Mouse (Mus musculus): ENCODE measurements at regions not wholly inside any gene's neighbourhood (a gene's known extent, or its start where the extent isn't known, plus 50 kb on each side); places are given as distances from the start of the nearest gene placed in this dataset.
A peak's percentile ranks its signal among the peaks of the same experiment; 100 is the strongest.

DNA sequence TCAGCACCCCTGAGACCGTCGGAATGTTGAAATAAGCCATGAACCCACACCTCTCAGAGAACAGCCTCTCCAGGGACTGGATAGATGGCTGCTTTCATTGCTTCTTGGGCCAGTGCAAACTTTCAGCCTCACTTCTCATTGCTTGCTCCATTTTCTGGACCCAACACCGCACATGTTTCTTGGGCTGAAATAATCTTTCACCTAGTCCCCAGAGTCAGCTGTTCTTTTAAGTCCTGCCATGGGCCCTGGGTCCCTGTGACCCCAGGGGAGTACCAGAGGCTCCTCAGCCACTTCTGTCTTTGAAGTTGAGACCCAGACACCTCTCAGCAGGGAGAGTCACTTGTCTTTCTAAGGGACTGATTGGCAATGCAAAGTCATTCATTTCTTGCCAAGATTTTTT is 201.4 kb downstream of the Fndc1 start:
- no peak for DNase-seq

GRCm38 (mm10) chr17:7623392-7623791 is 203.7 kb downstream of the Fndc1 start:
- no peak for DNase-seq

DNA sequence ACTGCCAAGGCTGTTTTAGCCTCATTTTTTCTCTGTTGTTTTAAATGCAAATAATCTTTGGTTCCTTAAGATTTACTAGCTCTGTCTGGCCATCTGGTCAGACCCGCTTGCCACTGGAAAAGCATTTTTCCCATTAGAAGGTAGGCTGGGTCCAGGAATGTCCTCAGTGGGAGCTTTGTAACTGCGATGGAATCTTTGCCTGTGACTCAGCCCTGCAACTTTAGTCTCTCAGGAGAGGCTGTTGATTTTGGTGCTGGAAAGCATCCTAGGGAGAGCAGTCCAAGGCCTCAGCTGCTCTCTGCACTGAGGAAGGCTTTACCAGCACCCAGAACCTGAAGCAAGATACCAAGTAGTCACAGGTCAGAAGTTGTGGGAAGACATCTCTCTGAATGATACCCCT is 205.8 kb downstream of the Fndc1 start:
- no peak for DNase-seq

DNA sequence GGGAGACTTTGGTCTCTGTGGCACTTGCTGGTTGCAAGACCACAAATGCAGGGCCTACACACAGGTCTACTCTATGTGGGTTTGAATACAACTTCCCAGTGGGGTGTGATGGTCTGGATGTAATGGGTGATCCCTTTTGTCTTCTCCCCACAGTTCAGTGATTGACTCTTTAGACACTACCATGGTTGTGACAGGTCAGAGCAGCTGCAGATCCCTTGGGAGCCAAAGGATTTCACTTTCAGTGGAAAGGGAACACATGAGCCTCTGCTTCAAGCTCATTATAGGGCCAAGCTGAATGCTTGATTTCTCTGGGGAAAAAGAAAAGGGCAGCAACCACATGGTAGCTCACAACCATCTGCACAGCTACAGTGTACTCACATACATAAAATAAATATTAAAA is 206.9 kb downstream of the Fndc1 start:
- no peak for DNase-seq

DNA sequence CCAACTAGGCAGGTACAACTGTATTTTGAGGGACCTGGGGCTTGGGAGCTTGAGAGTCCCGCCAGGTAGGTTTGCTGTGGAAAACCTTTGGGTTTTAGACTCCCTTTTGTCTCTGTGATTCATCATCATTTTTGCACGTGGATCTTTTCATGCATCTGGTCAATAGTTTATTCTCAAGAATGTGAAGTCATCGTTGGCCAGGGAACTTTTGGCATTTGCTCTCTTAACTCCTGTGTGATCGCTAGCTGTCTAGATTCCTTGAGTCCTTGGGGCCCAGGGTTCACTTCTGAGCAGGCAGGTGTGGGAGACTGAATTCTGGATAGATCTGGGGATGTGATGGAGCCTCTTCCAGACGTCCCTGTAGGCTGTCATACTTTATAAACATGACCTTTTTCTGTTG is 207.5 kb downstream of the Fndc1 start:
- DNase-seq = no peak

DNA sequence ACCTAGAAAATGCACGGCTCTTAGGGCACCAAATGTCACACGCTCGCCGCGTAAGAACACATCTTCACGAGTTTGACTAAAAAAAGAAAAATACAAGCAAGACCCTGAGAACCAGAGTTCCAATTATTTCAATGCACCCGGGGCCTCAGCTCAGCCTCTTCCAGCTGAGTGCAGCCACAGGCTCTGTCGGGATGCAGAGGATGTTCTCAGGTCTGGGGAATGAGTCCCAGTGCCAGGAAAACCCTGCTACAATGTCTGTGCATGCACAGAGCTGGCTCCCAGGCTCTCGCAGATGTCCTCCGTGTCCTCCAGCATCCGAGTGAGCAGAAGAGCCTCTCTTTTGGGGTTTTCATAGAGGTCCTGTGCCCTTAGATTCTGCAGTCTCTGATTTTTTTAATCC is 219.1 kb downstream of the Fndc1 start:
- DNase-seq = peak; percentile 1

DNA sequence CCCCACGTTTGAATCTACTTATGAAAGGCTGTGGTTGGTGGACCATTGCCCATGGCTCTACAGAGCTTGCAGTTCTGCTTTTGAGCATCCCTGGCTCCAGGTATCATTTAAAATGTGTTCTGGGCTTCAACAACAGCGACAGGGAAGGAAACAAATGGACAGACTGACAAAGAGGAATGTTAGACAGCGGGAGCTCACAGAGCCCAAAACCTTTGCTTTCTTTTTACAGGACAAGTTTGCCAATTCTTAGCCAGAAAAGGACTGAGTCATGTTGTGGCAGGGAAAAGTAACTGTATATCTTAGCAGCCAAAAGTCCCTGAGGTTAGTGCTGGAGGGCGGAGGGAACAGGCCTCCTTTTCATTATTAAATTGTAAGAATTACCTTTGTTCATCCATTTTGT is 219.7 kb downstream of the Fndc1 start:
- DNase-seq = no peak

DNA sequence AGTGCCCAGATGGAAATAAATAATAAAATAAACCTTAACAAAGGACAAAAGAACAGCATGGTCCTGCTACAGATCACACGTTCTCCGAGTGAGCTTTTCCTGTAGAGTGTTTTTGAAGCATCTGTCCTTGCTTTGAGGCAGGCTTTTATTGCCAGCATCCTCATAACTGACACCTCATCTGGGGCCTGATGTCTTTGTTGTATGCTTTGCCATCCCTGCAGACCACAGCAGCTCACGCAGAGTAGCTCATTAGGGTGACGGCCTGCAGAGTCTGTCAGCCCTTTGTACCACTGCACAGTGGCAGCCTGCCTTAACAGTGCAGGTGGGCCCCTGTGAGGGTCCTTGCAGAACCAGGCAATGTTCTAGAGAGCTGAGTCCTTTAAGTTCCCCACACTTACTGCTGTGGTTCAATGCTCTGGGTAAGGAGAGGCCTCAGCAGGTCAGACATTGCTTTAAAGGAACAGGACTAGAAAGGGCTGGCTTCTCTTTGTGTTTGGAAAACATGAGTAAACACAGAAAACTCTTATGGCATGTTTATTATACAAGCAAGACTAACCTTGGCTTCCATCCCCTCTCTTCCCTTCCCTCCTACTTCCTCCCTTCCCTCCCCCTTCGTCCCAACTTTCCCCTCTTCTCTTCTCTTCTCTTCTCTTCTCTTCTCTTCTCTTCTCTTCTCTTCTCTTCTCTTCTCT is 219.7 kb upstream of the Unc93a2 start:
- DNase-seq = no peak

DNA sequence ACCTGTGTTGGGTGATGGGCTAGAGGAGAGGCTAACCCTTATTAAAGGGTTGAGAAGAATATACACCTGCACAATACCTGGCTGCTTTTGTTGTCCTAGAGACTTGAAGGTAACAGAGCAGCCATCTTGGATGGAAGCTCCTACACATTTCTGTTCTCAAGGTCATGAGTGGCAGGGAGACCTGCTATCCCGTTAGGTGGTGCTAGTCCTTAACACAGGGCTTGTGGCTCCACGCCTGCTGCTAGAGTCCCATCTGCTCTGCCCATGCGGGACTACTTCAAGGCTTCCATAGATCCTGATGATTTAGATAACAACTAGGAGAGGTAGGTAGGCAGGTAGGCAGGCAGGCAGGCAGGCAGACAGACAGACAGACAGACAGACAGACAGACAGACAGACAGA is 218.8 kb upstream of the Unc93a2 start:
- DNase-seq = no peak

GRCm38 (mm10) chr17:7600555-7600954 is 215.3 kb upstream of the Unc93a2 start:
- DNase-seq = no peak

DNA sequence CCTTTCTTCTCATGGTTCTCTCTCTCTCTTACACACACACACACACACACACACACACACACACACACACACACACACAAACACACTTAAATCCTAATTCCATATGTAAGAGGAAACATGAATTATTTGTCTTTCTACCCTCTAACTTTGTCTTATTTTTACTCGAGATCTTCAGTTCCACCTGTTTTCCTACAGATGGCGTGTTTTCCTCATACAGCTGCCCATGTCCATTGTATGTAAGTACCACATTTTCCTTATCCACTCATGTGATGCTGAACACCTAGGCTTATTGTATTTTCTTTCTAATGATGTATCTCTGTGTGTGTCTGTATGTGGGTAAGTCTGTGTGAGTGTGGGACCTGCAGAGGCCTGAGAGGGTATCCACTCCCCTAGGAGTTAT is 212.2 kb upstream of the Unc93a2 start:
- no peak for DNase-seq

GRCm38 (mm10) chr17:7594801-7595200 is 209.5 kb upstream of the Unc93a2 start:
- DNase-seq = no peak

DNA sequence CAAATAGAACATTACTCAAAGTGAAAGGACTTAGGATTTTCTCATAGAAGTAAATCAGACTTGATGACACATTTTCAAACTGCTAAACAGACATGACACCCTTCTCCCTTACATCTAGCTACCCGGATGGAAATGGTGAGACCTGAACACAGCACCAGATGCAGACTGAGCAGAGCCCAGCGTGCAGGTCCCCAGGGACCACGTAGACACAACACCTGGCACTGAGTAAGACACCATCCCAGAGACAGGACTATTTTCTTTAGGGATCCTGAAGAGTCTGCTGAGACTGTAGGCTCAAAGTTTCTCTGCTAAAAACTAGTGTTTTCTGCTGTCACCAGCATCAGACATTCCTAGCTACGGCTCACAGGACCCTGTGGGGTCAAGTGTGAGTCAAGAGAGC is 207.2 kb upstream of the Unc93a2 start:
- no peak for DNase-seq

DNA sequence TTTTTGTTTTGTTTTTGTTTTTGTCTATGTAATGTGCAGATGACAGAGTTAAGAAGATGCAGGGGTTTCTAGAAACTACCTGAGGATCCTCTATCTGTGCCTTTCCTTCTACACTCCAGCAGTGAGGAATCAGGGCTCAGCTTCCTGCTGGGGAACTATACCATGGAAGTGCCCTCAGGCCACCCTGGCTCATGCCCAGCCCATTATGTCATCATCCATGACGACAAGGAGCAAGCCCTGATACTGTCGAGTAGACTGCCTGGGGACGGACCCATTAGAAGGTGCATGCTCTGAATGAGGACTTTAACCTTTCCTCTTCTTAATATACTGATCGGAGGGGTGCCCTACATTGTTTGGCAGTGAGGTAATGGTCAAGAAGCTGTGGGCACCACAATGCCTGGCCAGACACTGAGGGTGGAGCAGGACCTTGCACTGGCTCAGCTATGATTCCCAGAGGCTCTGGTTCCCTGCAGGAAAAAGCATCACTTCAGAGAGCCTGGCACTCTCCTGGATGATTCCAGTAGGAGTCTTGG is 197.7 kb upstream of the Unc93a2 start:
- no peak for DNase-seq

- DNase-seq = no peak
Observed at GRCm38 (mm10) chr17:7579031-7579430, 193.8 kb upstream of the Unc93a2 start.

- no peak for DNase-seq
Observed at GRCm38 (mm10) chr17:7578003-7578402, 192.7 kb upstream of the Unc93a2 start.

GRCm38 (mm10) chr17:7577227-7577626 is 192.0 kb upstream of the Unc93a2 start:
- peak; percentile 2 for DNase-seq

GRCm38 (mm10) chr17:7571481-7571880 is 186.2 kb upstream of the Unc93a2 start:
- no peak for DNase-seq

DNA sequence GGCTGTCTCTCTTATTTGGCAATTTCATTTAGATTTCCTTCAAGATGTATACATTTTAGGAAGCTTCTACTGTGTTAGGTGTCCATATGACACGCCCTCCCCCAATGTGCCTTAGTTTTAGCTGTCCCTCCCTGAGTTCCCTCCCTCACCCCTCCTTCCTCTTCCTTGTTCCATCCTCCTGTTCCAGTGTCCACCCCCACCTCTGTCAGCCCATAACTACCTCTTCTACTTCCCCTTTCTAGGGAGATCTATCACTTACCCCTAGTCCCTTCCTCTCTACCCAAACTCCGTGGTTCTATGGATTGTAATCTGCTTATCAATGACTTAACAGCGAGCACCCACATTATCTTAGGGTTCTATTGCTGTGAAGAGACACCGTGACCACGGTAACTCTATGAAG is 183.2 kb upstream of the Unc93a2 start:
- no peak for DNase-seq

DNA sequence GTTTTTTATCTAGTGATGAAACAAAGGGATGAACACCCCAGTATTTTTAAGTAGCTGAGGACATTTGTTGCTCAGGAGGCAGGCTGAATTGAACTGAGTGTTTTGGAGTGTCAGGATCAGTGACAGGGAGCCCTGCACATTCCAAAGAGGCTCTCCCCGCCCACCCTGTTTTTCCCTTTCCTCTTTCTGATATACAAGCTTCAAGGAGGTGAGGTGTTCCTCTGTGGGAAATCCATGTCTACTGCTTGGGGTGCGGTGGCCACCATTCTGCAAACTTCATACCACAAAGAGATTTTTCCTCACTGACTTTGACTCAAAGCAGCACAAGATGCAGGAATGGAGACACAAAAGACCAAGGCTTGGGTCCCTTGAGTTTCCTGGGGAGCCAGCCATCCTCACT is 180.5 kb upstream of the Unc93a2 start:
- DNase-seq = no peak

- DNase-seq = no peak
Observed at GRCm38 (mm10) chr17:7562940-7563339, 177.7 kb upstream of the Unc93a2 start.

DNA sequence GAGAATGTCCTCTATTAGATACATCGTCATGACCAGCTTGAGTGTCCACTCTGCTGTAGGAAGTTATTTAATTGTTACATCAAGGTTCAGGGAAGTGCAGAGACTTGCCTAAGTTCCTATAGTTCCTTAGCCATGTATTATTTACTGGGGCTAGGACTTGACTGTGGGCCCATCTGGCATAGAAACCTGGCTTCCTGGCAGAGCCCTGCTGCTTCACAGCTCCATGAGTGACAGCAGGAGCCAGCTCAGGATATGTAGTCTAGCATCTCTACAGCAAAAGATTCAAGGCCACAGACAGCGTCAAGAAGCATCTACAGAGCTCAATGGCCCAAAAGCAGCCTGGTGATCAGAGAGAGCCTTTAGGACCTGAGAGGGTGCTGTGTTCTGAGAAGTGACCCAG is 163.2 kb upstream of the Unc93a2 start:
- no peak for DNase-seq

GRCm38 (mm10) chr17:7538402-7539087 is 153.3 kb upstream of the Unc93a2 start:
- no peak for DNase-seq

DNA sequence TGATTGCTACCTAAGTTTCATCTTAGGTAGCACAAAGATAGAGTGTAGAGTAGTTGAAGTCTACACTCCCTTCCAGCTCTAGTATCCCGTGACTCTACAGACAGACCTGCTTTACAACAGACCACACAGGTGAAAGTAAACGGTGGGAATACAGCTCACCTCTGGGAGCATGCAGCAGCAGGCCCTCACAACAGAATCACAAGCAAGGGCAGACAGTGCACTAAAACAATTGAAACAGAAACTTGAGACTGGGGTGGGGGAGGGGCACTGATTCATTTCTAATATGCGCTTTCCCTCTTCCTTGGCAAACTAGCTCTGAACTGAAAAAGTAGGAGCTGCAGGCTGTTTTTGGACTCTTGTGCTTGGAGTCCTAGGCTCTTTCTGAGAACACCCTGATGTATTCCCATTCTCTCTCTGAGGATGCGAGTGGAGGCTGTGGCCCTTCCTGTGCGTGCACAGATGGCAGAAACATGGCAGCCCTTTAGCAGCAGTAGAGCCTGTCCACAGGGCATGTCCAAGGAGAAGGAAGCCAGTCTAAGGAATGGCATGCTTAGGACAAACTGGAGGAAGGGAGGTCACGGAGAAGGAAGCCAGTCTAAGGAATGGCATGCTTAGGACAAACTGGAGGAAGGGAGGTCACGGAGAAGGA is 152.5 kb upstream of the Unc93a2 start:
- no peak for DNase-seq

All from cerebellum, adult 9-10 months (tissue).